Mouse (Mus musculus): ENCODE results near the gene Ptpre.
A peak's percentile ranks its signal among the peaks of the same experiment; 100 is the strongest.
"Not testable (repeated sequence)": the region's sequence is repeated elsewhere in the genome, so short reads cannot be mapped to it uniquely, and the experiment has no call there.

Ptpre gene

GRCm38 (mm10) chr7:135605002-135605803 is 67.9 kb downstream of the Ptpre start:
- no peak for DNase-seq (ENCODE audit: low read depth)

GRCm38 (mm10) chr7:135605804-135606072 is 68.5 kb downstream of the Ptpre start:
- no peak for DNase-seq (ENCODE audit: low read depth)

- DNase-seq (ENCODE audit: low read depth) = no peak
Measured at GRCm38 (mm10) chr7:135608208-135608607, 70.9 kb downstream of the Ptpre start.

GRCm38 (mm10) chr7:135609028-135609427 is 71.7 kb downstream of the Ptpre start:
- DNase-seq (ENCODE audit: low read depth) = no peak

GRCm38 (mm10) chr7:135609655-135610054 is 72.4 kb downstream of the Ptpre start:
- DNase-seq (ENCODE audit: low read depth) = no peak

GRCm38 (mm10) chr7:135612276-135612675 is 75.0 kb downstream of the Ptpre start:
- no peak for DNase-seq (ENCODE audit: low read depth)

- no peak for DNase-seq (ENCODE audit: low read depth)
Measured at GRCm38 (mm10) chr7:135612801-135613200, 75.5 kb downstream of the Ptpre start.

GRCm38 (mm10) chr7:135613380-135613779 is 76.1 kb downstream of the Ptpre start:
- no peak for DNase-seq (ENCODE audit: low read depth)

GRCm38 (mm10) chr7:135614892-135615291 is 77.6 kb downstream of the Ptpre start:
- DNase-seq (ENCODE audit: low read depth) = no peak

GRCm38 (mm10) chr7:135616479-135616878 is 79.2 kb downstream of the Ptpre start:
- not testable (repeated sequence) for DNase-seq (ENCODE audit: low read depth)

- no peak for DNase-seq (ENCODE audit: low read depth)
Measured at GRCm38 (mm10) chr7:135617776-135618175, 80.5 kb downstream of the Ptpre start.

GRCm38 (mm10) chr7:135621649-135622048 is 84.4 kb downstream of the Ptpre start:
- no peak for DNase-seq (ENCODE audit: low read depth)

- DNase-seq (ENCODE audit: low read depth) = no peak
Measured at GRCm38 (mm10) chr7:135622241-135622640, 85.0 kb downstream of the Ptpre start.

GRCm38 (mm10) chr7:135624854-135625253 is 87.6 kb downstream of the Ptpre start:
- no peak for DNase-seq (ENCODE audit: low read depth)

- no peak for DNase-seq (ENCODE audit: low read depth)
Measured at GRCm38 (mm10) chr7:135628363-135628762, 91.1 kb downstream of the Ptpre start.

- DNase-seq (ENCODE audit: low read depth) = no peak
Measured at GRCm38 (mm10) chr7:135629019-135629418, 91.7 kb downstream of the Ptpre start.

- peak; percentile 81 for DNase-seq (ENCODE audit: low read depth)
Measured at GRCm38 (mm10) chr7:135631776-135632552, 94.7 kb downstream of the Ptpre start.

GRCm38 (mm10) chr7:135632716-135633258 is 95.5 kb downstream of the Ptpre start:
- no peak for DNase-seq (ENCODE audit: low read depth)

GRCm38 (mm10) chr7:135634851-135635624 is 97.8 kb downstream of the Ptpre start:
- no peak for DNase-seq (ENCODE audit: low read depth)

GRCm38 (mm10) chr7:135637406-135637980 is 100.2 kb downstream of the Ptpre start:
- no peak for DNase-seq (ENCODE audit: low read depth)

- no peak for DNase-seq (ENCODE audit: low read depth)
Measured at GRCm38 (mm10) chr7:135639361-135639760, 102.1 kb downstream of the Ptpre start.
